Mouse (Mus musculus) right cerebral cortex, adult 18-20 months (tissue): ENCODE results near the gene Arf6.
"Not testable (repeated sequence)": the region's sequence is repeated elsewhere in the genome, so short reads cannot be mapped to it uniquely, and the experiment has no call there.

Experiments used
- DNase-seq: peaks from one replicate; pipeline ENCODE4 v3.0.0; 2022; ENCODE audit warnings: mixed read lengths

Arf6 gene

DNA sequence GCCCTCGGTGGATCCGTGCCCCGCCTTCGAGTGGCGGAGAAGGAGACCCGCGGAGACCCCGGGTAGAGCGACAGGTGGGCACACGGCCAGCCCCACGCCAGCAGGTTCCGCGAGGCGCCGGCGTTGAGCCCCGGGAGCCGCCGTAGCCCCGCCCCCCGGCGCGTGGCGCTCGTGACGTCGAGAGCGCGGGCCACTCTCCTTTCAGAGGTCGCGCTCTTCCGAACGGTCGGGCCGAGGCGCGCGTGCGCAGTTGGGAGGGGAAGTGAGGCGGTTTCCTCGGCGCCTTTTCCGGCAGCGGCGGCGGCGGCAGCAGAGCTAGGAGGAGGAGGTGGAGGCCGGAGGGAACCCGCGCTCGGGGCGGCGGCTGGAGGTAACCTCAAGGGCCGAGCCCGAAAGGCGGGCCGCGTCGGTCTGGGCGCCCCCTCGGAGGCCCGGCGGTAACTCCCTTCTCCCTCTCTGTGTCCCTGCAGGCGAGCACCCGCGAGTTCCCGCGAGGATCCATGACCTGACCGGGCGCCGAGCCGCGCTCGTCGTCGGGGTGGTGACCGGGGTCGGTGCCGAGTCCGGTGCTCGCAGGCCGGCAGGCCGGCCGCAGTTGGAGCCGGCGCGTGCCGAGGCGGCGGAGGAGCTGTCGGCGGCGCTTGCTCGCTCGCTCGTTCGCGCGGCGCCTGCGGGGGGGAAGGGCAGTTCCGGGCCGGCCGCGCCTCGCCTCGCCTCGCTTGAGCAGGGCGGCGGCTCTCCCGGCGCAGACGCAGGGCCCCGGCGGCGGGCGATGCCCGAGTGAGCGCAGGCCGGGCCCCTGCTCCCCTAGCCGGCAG lies at the start of gene Arf6, which contains the start of gene Gm9887:
Gene Arf6 (plus strand): TSS at position 297 of the 818 bp plus-strand sequence.
Gene Gm9887 (minus strand): TSS at position 605 of the 818 bp plus-strand sequence.
- DNase-seq, result peak; percentile 98

- no peak for DNase-seq
Measured at GRCm38 (mm10) chr12:69331187-69331586, 40.8 kb upstream of the Arf6 start.

DNA sequence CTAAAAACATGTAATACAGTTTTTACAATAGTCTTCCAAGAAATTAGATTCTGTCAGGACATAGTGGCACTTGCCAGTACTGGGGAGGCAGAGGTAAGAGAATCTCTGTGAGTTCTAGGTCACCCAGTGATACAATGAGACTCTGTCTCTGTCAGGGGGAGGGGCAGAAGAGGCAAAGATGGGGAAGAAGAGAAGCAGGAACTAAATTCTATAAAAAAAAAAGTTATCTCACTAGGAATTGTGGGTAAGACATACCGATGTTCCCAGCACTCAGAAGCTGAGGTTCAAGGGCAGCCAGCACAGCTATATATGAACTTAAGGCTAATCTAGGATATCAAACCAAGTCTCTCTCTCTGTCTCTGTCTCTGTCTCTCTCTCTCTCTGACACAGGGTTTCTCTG lies 39.8 kb upstream of the Arf6 start:
- no peak for DNase-seq

GRCm38 (mm10) chr12:69333547-69333946 lies 38.4 kb upstream of the Arf6 start:
- no peak for DNase-seq

DNA sequence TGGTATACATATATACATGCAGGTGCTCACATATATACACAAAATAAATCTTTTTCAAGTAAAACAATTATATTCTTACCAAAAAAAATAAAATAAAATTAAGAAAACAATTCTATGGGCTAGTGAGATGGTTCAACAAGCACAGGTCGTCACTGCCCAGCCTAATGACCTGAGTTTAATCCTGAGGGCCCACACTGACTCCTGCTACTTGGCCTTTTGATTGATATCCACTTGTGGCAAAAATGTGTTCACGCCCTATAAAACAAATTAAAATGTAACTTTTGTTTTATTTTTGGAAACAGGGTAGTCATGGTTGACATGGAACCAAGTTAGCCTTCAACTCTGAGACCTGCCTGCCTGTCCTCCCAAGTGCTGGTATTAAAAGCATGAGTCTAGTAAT lies 22.0 kb upstream of the Arf6 start:
- no peak for DNase-seq

GRCm38 (mm10) chr12:69351685-69352084 lies 20.3 kb upstream of the Arf6 start:
- DNase-seq, result no peak

DNA sequence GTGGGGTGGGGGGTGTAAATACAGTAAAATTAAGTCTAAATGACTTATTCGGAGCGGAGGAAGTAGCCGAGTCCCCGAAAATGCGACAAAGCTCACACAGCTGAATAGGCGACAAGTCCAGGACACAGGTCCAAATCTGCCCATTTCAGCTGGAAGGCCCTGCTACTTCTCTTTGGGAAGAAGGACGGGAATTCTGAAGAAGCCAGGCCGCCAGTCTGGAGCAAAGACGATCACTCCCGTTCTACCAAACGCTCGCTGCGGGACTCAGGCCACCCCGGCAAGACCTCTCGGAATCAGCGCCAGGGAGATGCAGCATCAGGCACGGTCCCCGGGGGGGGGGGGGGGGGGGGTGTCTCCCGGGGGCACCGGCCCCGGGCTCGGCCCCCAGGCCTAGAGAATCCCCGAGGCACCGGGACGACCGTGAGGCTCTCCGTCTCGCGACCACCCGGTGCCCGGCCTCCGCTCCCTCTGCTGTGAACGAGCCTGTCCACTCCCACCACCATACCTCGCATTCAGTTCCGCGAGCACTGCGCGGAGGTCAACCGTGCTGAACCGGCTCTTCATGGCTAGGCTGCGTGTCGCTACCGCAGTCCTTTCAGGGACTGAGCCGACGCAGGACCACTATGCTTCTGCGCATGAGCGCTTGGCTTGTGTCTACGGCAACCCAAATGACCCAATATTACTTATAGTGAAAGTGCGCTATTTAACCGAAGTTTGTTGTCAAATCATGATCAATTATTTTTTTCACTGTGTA lies 15.2 kb upstream of the Arf6 start, which contains the start of gene Nemf:
Gene Nemf (minus strand): TSS at position 620 of the 754 bp plus-strand sequence.
- peak; percentile 91 for DNase-seq

DNA sequence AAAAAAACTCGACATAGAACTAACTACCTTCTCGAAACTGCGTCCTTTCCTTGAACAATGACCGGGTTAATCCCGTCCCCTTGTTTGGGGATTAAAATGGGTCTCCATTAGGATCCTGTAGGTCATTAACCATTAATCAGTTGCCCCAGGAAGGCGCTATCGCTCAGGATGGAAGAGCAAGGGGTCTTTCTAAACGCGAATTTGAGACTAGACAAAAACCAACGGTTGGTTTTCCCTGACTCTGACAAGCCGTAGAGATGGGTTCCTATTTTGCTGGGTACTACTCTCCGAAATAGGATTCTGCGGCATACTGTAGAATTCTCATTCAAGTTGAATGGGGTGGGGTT lies 14.7 kb upstream of the Arf6 start:
- DNase-seq, result no peak

- peak; percentile 54 for DNase-seq
Measured at GRCm38 (mm10) chr12:69360655-69360996, 11.3 kb upstream of the Arf6 start.

DNA sequence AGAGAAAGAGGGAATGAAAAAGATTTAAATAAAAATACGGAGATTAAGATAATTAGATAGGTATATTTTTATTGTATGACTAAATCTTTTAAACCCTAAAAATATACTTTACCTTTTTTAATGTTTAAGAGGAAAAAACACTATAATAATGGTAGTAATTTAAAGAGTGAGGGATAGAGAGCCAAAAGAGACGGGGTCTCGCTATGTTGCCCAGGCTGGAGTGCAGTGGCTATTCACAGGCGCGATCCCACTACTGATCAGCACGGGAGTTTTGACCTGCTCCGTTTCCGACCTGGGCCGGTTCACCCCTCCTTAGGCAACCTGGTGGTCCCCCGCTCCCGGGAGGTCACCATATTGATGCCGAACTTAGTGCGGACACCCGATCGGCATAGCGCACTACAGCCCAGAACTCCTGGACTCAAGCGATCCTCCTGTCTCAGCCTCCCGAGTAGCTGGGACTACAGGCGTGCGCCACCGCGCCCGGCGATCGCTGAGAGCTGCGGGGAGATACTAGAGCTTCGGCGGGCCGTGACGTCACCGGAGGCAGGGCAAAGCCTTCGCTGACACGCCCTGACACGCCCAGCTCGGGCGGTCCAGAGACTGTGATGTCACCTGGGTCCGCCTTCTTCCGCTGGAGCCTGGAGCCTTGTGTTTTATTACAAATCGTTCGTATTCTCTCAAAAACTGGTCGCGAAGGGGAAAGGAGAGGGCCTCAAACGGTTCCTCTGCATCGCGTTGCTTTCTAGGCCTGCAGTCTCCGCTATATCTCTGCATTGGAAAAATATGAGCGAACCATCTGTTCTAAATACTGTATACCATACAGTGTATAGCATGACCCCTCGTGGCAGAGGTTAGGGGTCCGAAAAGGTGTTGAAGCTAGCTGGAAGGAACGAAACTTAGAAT lies 10.7 kb upstream of the Arf6 start:
- DNase-seq, result peak; percentile 99

DNA sequence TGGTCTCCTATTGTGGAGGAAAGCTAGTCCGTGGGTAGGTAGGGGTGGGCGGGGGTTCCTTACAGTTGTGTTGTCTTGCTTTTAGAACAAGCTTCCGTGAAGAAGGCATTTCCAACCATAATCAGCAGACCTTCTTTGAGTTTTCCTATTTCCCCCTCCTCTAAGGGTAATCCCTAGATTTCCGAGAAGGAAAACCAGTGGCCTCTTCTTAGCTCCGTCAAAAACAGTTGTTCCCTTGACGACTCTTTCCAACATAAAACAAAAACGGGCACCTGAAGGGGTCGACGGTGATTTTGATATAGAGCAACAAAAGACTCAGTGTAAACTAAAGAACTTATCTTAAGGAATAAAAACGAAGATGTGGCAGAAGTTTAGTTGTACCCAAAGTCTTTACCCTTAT lies 10.0 kb upstream of the Arf6 start:
- no peak for DNase-seq

GRCm38 (mm10) chr12:69362388-69362787 lies 9.6 kb upstream of the Arf6 start:
- no peak for DNase-seq

DNA sequence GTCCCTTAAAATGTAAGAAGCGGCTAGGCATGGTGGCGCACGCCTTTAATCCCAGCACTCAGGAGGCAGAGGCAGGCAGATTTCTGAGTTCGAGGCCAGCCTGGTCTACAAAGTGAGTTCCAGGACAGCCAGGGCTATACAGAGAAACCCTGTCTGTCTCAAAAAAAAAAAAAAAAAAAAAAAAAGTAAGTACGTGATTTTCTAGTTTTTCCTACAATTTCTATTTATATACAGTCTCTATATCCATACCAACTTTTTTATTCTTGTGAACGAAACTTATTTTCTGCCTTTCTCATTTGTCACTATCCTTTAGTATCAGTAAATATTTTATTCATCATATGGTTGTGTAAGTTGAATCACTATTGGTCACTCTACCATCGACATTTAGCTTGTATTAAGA lies 8.8 kb upstream of the Arf6 start:
- not testable (repeated sequence) for DNase-seq

- DNase-seq, result peak; percentile 60
Measured at GRCm38 (mm10) chr12:69363899-69364762, 7.8 kb upstream of the Arf6 start.

GRCm38 (mm10) chr12:69365757-69366156 lies 6.2 kb upstream of the Arf6 start:
- no peak for DNase-seq

DNA sequence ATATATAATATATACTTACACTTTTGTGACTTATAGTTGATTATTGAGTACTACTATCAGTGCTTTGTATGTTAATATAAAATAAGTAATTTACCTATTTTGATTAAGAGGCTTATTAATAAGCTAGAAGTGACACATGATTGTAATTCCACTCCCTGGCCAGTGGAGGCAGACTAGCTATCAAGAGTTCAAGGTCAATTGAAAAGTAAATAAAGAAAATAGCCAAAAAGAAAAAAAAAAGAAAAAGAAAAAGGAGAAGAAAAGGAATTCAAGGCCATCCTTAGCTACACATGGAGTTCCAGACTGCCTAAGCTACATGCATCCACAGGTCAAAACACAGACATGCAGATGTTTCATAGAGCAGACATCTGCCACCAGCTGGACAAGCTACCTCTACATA lies 5.5 kb upstream of the Arf6 start:
- DNase-seq, result no peak

GRCm38 (mm10) chr12:69367557-69367956 lies 4.4 kb upstream of the Arf6 start:
- DNase-seq, result no peak

DNA sequence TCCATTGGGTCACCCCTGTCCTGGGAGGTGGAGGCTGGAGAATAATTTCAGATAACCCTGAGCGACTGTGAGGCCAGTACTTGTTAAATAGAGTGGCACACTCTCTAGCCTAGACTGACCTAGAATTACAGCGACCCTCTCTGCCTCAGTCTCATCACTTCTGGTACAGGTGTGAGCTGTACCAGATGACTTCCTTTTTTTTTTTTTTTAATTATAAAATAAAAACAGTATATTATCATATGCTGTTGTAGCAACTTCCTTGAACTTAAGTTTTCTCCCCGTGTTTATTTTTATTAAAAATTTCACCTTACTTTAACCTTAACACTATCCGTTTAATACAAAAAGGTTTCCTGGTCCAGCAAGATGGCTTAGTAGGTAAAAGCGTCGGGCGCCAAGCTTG lies 1.0 kb upstream of the Arf6 start:
- no peak for DNase-seq

DNA sequence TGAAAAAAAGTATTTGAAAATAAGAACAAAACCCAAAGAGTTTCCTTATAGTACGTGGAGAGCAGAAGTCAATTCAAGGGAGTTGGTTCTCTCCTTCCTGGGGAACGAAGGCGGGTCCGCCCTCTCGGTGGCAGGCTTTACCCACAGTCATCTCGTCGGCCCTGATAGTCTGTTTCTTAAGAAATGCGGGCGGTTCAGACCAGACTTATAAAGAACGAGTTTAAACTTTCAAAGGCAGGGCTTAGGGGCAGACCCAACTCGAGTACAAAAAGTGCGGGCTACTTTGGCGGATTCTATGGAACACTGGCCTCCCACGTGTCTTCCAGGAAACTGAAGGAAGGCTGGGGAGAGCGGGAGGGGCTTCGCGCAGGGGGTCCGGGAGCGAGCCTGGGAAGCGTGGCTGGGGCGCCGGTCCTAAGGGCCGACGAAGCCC lies 513 bp upstream of the Arf6 start:
- DNase-seq, result no peak

- DNase-seq, result no peak
Measured at GRCm38 (mm10) chr12:69372731-69373331, 881 bp downstream of the Arf6 start.
